Mouse (Mus musculus) cerebellum, postnatal 25 days (tissue): ENCODE measurements at regions not wholly inside any gene's neighbourhood (a gene's known extent, or its start where the extent isn't known, plus 50 kb on each side); places are given as distances from the start of the nearest gene placed in this dataset.
A peak's percentile ranks its signal among the peaks of the same experiment; 100 is the strongest.
"Not testable (repeated sequence)": the region's sequence is repeated elsewhere in the genome, so short reads cannot be mapped to it uniquely, and the experiment has no call there.

Experiments used
- DNase-seq, 2 experiments: peaks; one replicate each; pipeline ENCODE4 v3.0.0; 2021; ENCODE audit warnings: mixed read lengths in 2 of 2

DNA sequence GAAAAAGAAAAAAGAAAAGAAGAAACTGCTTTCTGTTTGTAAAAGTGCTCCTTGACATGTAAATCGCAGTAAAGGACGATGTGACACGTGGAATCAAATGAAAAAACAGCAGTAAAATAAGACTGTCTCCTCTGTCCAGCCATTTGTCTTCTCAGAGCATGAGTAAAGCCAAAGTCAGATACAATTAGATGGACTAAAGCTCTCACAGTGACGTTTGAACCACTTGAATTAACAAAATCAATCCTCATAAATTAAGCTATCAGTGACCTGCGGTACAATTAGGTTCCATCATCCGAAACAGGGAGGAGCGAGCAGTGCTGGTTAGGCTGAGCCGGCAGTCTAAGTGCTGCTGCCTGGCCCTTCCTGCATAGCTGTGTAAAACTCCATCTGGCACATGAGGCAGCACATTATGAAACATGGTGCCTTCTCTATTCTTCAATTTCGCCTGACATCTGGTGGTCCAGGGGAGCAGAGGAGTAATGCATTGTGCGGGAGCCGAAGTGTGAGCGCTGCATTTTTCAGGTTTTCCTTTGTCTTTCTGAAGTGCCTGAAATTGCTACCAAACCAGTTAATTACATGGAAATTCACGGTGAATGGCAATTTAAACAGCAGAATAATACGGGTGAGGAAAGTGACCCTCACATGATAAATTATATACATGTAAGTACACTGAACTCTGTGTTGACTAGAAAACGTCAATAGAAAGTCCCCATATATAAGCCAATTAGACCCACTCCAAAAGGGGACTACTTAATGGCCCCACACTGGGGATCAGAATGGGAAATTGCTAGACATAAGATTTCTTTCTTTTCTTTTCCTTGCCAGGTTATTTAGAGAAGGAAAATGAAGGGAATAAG is 118.1 kb downstream of the Mmrn1 start:
- DNase-seq, result peak; percentile 19 to 36

DNA sequence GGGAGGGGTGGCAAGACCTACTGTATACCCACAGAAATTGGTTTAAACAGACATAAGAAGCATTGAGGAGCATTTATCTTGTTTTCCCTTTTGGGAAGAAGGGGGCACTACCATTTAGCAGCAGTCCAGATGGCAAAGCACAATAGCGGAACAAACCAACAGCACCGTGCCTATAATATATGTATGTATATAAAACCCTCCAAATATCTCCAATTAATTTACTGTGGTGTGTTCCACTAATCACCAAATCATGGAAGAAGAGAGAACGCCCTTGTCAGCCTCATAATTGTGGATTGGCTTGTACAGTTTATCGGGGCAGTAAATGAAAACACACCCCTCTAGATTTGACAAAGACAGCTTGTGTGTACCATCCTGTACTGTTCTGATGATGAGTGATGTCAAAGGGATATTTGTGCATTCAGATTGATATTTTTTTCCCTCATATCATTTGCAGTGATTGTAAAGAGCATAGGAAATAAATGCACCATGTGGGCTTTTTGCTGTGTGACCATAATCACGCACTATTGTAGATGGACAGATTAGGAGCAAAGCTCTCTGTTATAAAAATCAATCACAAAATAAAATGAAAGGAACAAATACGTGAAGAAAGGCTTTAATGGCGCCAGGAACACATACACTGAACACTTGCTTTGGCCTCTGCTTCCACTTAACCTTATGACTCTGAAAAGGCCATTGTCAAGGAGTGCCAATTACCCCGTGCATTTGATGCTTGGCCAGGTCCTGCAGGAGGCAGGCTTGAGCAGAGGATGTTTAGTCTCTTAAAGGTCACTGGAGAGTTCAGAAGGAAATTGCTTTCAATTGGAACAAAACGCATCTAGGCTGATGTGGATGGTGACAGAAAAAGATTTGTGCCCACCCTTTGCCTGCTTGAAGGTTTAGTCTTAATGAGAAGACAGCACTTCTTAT is 119.0 kb downstream of the Mmrn1 start:
- DNase-seq, result no peak

DNA sequence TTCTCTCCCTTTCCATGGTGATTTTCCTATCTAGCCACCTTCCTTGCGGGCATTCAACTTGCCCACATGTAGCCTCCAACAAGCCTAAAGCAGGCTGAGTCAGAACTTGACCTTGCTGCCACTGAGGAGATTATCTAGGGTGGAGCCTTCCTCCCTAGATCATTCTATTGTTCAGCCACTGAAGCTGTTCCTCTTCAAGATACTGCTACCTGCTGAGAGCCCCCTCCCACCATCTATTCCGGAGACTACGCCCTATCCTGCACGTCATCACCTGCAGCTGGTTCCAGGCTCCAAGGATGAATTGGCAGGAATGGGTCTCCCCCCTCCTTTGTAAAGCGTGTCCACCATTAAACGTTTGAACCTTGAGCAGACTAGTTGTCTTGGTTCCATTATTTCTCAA is 122.9 kb downstream of the Mmrn1 start:
- not testable (repeated sequence) for DNase-seq

DNA sequence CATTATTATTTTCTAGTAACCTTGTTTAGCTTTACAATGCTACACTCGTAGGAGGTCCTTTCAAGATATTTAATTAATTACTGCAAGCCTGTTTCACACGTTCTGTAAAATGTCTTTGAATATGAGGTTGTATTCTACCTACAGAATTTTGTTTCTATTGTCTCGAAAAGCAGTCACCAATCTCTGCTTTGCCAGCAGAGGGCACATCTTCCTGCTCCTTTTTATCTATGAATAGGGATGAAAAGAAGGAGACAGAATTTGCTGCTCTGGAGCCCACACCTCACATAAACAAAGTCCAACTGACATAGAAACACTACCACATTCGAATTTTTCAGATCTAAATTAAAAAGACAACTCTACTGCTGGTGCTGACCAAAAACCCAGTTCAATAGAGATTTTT is 117.0 kb upstream of the Ccser1 start:
- DNase-seq, result peak; percentile 17 to 58

DNA sequence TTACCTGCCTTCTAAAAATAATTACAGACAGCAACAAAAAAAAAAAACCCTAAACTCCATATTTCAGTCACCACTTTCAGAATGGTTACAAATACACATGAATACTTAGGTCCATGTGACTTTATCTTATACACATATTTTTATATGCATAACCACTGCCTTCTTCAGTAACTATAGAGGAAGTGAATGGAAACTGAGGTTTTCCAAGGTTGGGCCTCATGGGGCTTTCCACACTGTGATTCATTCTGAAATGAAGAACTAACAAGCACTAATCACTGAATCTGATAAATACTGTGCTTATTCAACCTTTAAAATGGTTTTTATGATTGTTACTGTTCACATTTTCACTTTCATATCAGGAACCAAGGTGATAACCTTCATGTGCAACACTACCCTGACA is 114.4 kb upstream of the Ccser1 start:
- no peak for DNase-seq

DNA sequence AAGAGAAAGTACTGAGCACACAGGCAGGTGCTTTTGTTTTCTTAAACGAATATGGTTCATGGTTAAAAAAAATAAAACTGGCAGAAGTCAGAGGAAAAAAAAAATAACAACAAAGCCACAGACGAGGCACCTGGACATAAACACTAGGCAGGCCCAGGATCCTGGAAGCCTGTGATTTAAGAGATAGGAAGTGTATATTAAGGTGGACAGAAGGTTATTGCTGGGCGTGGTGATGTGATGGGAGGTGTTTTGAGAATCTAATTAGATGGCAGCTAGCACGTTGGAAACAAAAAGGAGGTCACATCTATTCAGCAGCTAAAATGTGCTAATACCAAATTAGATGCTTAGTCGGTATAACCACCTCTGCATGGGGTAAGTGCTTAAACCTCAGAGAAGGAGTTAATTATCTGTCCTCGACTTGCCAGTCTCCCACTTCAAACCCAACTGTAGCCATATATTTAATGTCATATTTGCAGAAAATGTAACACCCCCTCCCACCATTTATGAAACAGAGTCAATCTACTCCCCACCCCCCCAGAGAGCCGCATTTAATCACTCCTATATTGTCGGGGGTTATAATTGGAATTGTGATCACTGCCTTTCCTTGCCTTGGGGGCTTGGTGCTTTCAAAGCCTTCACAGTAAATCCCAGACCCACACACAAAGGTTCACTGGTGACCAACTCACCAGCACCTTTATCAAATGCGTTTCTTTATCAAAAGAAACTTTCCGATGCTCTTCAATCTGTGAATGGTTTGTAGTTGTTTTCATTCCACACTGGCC is 113.4 kb upstream of the Ccser1 start:
- DNase-seq, result no peak

DNA sequence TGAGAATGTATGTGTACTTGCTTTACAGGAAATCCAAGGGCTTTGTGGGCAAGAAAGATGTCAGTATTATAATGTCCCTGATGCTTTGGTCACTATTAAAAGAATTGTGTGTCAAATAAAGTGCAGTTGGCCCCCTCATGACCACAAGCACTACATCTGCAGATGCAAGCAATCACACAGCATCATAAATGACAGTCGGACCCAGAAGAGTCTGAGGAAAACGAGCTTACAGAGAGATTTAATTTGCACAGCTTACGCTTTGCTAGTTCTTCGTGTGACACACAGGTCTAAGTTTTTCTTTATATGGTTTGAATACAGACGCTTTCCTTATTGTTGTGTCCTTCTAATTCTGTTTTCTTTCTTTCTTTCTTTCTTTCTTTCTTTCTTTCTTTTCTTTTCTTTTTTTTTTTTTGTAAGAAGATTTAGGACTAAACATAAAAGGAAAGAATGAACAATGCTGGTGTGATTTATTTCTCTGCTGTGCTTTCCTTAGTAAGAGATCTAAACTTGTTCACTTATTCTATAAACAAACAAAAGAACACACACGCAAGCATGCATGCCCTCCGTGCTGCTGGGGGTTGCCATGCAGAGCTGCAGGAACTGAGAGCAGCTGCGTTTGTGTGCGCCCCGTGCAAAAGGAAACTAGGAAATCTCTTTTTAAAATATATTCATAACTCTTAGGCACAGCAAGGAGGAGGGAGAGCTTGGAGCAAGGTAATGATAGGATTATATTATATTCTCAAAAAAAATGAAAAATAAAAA is 112.6 kb upstream of the Ccser1 start:
- no peak for DNase-seq

DNA sequence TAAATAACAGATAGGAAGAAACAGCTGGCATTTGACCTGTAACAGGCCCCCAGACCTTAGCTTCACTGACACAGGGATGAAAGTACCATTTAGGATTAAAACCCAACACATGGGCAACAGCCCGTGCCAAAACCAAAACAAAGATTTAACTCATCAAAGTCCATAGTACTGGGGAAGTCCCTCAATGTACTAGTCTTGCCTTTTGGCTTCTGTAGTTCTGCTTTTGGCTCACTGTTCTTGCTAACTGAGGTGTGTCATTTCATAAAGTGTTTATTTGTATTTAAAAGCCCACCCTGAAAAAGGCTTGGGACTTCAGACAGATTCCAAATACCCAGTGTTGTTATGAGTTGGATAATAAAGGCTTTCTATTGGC is 112.0 kb upstream of the Ccser1 start:
- DNase-seq, result no peak

DNA sequence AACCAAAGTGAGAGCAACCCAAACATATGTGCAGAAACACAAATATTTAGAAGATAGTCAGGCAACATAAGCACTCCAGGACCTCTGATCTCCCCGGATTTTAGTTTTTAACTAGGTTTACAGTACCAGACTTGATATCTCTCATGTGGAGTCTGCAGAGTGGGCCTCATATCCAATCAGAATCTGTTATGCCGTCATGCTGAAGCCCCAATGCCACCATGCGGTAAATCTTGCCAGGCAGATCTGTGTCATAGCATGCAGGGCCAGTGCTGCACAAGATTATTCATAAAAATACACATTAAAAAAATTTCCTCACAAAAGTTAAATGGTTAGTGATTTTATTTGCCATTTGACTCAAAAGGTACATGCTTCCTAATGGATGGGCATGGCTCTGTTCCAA is 106.9 kb upstream of the Ccser1 start:
- DNase-seq, result no peak

DNA sequence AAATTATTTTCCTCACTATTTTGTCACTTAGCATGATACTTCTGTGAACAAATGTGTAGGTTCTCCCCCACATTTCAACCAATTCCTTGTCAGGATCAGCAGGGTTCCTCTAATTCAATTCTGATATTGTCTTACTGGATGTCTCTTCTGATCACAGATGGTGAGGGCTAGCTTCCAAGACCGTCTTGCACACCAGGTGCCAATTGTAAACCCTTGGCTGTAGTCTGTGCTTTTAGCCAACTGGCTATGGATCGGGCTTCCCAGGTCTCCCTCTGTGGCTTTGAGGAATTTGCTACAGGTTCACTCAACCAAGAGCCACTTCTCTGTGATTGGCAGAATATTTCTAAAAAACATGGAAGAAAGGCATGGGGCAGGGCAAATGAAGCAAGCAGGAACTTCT is 106.3 kb upstream of the Ccser1 start:
- DNase-seq, result peak; percentile 65 to 77

DNA sequence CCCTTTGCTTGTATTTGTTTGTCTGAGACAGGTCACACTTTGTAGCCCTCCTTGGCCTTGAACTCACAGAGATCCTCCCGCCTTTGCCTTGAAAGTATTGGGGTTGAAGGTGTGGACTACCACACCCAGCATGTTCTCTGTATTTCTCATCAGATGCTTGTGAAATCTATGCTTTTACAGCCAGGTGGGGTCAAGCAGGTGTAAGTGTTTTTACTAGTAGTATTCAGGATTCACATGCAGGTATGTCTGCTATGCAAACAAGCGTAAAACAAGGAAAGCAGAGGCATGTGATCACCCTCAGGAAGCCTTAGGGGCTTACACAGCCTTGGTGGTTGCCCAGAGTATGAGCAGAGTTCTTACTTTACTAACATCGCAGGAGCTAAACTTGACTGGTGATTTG is 105.4 kb upstream of the Ccser1 start:
- no peak for DNase-seq

DNA sequence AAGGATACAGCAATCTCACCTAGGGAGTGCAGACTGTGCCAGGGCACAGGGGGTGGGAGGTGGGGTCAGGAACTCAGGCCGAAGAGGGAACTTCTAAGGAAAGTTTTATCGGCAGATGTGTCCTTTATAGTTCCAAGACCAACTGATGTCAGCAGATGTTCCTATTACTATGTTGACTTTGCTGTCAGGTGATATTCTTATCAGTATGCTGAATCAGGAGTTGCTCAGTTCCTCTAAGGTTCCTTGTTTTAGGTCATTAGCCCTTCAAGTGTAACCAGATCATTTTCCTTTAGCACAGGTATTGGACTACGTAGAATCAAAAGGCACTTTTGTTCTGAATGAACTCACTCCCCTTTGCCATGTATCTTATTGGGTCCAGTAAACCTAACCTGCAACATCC is 101.6 kb upstream of the Ccser1 start:
- no peak for DNase-seq

DNA sequence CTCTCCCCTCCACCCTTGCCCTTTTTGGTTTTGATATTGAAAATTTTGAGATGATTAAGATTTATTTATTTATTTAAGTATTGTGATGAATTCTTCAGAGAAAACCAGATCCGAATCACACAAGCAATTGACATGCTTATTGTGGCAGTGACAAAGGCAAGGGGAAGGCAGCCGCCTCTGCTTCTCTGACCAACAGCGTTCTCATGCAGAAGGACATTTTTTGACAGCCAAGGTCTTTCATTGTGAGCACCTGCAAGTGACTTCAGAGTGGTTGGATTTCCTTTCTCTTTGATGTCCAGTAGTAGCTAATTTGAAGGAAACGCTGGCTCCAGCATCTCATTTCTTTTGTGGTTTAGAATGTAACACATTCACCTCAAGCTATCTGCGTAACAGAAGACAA is 99.5 kb upstream of the Ccser1 start:
- DNase-seq, result no peak

DNA sequence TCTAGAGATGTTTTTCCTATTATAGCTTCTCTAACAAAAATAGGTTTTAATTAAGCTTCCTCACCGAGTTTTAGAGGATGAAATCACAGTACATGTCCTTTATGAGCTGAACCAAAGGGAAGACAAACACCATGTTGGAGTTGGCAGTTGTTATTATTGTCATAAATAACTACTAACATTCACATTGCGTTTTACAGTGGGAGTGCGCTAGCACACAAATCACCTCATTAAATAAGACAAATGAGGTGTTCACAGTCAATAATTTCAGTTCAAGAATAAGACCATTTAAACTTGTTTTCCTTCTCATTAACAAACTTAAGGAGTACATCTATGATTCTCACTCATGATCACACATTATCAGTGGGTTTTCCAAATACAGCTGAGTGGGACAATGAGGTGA is 96.8 kb upstream of the Ccser1 start:
- no peak for DNase-seq

DNA sequence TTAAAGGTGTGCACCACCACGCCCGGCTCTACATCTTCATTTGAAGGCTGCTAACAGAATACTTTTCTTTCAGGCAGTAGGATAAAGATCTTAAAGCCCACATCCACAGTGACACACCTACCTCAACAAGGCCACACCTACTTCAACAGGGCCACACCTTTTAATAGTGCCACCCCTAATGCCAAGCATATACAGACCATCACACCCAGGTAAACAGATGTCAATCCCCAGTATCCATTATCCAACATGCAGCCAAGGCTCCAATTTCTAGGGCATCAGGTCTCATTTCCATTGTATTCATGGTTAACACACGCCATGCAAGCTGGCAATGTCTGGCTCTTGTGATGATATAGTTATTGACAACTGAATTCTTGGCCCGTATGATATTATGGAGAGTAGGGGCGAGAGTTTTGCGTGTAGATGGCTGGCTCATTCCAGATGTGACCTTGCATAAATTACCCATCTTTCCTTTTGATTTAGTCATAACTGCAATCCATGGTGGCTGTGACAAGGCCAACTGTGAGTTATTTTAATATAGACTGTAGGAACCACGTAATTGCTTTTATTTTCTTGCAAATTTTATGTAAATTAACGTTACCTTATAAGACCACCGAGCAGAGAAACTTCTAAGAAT is 80.7 kb upstream of the Ccser1 start:
- no peak for DNase-seq

DNA sequence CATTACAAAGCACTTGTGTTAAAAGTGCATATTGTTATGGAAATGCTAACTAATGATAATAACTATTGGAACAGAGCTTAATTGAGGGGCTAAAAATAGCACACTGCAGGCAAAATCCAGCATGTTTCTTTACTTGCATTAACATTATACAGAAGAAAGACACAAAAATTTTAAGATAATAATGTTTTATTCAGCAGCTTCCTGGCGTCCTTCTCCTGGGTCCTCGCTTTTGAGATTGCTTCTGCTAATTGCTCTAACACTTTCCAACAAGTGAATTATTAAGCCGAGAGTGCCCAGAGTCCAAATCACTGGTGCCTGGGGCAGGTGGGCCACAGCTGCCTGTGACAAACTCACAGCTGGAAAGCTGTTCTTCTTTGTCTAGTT is 80.2 kb upstream of the Ccser1 start:
- DNase-seq, result no peak

DNA sequence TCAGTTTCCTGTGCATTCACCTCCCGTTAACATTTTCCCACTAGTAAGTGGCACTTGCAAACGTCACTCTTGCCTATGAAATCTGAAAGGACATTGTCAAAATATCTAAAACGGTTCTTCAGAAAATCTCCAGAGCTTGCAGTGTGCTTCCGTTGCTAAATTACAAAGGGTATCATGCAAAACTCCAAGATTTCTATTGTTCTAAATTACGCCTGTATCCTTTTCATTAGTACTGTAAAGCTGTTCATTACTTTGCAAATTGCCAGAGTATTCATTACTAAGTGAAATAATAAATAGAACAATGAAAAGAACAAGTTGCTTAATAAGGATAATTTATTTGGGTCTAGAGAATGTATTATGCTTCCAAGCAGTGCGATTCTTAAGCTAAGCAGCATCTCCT is 78.2 kb upstream of the Ccser1 start:
- DNase-seq, result no peak

DNA sequence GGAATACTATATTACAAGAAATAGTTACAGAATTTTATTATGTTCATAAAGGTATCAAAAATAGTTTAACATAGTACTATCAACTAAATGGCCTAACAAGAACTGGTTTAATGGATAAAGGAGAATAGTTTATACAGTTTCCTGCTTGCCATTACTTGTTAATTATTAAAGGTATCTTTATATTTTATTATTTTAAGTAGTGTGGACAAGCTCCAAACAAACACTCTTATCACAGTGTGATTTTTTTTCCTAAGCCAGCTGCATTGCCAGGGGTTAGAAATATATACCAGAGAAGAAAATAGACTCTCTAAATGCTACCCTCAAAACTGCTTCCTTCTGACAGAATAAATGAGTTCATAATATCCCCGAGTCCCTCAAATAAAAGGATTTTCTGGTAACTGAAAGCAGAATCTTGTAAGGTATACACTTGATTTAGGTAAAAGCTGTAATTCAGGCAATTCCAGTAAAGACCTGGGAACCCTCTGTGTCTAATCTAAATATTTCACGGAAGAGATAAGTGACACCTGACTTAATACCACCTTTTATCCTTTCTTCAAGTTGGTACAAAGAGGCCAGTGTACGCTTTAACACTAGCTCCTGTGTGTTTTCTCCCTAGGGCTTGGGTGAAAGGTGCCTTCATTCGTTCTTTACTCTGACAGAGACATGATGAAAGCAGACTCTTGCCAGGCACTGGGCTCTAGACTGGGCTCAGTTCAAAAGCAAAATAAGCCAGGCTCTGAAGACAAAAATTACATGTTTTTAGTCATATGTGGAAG is 76.5 kb upstream of the Ccser1 start:
- no peak for DNase-seq

DNA sequence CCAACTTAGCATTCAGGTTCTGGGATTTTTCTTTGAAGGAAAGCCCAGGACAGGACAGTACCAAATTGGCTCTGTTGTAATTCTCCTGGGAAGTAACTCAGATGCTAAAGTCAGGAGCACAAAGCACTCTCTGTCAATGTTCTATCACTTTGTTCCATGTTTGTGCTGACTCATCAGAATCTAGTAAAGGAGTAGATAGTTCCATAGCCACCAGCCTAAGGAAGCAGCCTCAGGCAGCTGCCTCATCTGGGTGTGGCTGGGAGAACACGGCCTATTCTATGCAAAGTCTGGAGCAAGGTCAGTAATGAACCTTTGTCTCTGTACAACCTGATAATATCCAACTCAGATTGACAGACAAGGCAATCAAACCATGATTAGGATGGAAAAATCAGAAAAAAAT is 64.9 kb upstream of the Ccser1 start:
- no peak for DNase-seq

DNA sequence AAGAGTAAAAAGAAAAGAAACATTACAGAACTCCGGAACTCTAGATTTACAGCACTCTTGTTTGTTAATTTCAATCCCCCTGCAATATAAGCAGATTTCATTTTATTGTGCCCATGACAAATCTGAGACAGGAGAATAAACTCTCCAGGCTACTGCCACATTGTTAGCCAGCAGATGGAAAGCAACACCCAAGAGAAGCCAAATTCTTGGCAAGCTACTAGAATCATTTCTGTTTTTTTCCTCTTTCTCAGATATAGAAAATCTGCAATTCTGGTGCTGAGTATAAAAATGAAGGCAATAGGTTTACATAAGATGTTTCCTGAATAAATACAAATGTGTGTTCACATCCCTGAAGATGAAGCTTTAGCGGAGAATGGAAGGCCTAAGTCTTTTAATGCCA is 60.5 kb upstream of the Ccser1 start:
- no peak for DNase-seq

DNA sequence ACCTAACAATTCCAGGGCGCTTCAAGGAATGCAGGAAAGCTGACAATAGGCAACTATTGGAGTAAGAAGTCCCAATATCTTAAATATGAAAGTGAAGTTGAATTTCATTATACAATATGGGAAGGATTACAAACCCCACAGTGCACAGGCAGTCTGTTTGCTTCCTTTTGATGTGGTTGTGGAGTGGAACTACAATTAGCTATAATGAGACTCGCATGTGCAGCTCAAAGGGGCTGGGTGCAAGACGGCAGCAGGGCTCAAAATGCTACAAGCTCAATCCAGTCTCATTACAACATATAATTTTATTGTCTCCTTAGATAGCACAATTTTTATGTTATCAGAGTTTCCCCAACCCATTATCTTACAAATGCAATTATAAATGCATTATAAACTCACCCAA is 54.7 kb upstream of the Ccser1 start:
- DNase-seq, result no peak
